Comparison of ENCODE assay signal across 15 mouse cellular contexts in the genomic region with DNA sequence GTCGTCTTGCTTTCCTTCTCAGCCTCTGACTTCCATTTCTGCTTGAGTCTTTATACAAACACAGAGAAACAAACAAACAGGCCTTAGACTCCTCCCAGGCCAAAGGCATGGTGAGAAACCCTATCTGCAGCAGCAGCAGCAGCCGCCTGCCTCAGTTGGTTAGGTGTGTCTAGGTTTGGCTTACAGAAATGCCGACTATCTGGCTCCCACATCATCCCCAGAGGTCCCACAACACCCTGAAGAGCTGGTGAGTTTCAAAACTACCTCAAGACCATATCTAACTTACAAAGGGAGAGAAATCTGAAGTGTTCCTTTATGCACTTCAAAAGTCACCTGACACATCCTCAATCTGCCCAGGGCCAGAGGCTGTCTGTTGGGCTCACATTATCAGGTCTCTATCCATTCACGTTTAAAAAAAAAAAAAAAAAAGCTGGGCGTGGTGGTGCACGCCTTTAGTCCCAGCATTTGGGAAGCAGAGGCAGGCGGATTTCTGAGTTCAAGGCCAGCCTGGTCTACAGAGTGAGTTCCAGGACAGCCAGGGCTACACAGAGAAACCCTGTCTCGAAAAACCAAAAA. TPM values are rescaled to one million over a fixed set of nuclear protein-coding genes. Genes with fewer than 3 reads are reported as not detected.
A peak's percentile ranks its signal among the peaks of the same experiment; 100 is the strongest.
DNase-seq lines count a peak whose midpoint lies in the region; ATAC-seq and TF ChIP-seq lines count a peak whose summit lies in the region.
"Had no signal": no experiment of that assay in that cellular context is flagged by ENCODE, and none has a peak within 500 bp of the region (broad histone marks: within the 10 kb centered on the region; RNA-seq: fewer than 3 reads in every experiment).

No protein-coding gene starts in this region.

- intact Hi-C loops in left cerebral cortex, postnatal 36 days (cut with DNase I): no loop called here
- intact Hi-C loops in gastrocnemius, adult 2 months (cut with DNase I): no loop called here

- peak; percentile 76 for ATAC-seq in erythroid progenitor cell, adult 5-6 weeks (replicated peaks; ENCODE audit: low FRiP score, poor library complexity, severe bottlenecking)
- ATAC-seq in liver, embryonic 14.5 days (ENCODE audit: insufficient read depth): peak; percentile 91
- ATAC-seq in stomach, embryonic 16.5 days (ENCODE audit: insufficient read depth, low FRiP score): no peak
- no peak for ATAC-seq in megakaryocyte, adult 5-6 weeks (ENCODE audit: poor library complexity, severe bottlenecking)
- ATAC-seq: midbrain, embryonic 13.5 days had no signal

- H3K9me3 ChIP-seq in liver, embryonic 14.5 days (ENCODE audit: control insufficient read depth, low read length): peaks cover 2% of the 10 kb centered on the region; the same call in 1 of the 2 replicates
- peaks cover 4% of the 10 kb centered on the region; the same call in 1 of the 2 replicates for H3K9me3 ChIP-seq in stomach, embryonic 16.5 days (replicated peaks; ENCODE audit: control insufficient read depth, low read length)
- H3K9me3 ChIP-seq: hindbrain, embryonic 15.5 days had no signal

- peak overlapping the region; percentile 28 for H3K9ac ChIP-seq in liver, embryonic 14.5 days (replicated peaks)
- no peak overlapping the region for H3K9ac ChIP-seq in stomach, embryonic 16.5 days (ENCODE audit: low read length)
- H3K9ac ChIP-seq: hindbrain, embryonic 15.5 days; midbrain, embryonic 13.5 days had no signal

- TF ChIP-seq EP300 in liver, embryonic 14.5 days (IDR thresholded peaks at IDR 0.05; ENCODE audit: low read depth): peak; percentile 68

- no peaks in the 10 kb centered on the region for H3K36me3 ChIP-seq in thymus, adult 2 months (ENCODE audit: control insufficient read depth, insufficient read depth, low read length)
- H3K36me3 ChIP-seq in liver, embryonic 14.5 days (replicated peaks; ENCODE audit: control insufficient read depth, insufficient read depth, low read depth): no peaks in the 10 kb centered on the region; the same call in 1 of the 2 replicates
- H3K36me3 ChIP-seq in stomach, embryonic 16.5 days (ENCODE audit: control insufficient read depth, insufficient read depth, low read length): no peaks in the 10 kb centered on the region
- H3K36me3 ChIP-seq: hindbrain, embryonic 15.5 days; midbrain, embryonic 13.5 days had no signal

- TF ChIP-seq POLR2A in thymus, adult 2 months (IDR thresholded peaks at IDR 0.05; ENCODE audit: control insufficient read depth, extremely low read depth, insufficient read depth, low read length, poor library complexity): no peak

- no peak for DNase-seq in thymus, adult 2 months
- no peak for DNase-seq in thymus, postnatal 0 days (ENCODE audit: low spot score)
- DNase-seq in liver, embryonic 14.5 days (ENCODE audit: low read depth in 3 of 3, low spot score in 3 of 3): peak; percentile 73 to 76 (median 73)
- DNase-seq in left cerebral cortex, postnatal 36 days (ENCODE audit: low spot score in 2 of 2): no peak
- no peak for DNase-seq in gastrocnemius, adult 2 months
- DNase-seq: cerebellum, adult 8-10 months; gastrocnemius, postnatal 10 days; heart, postnatal 14 days; right cerebral cortex, postnatal 25 days had no signal

- peak overlapping the region; percentile 83 for H3K27ac ChIP-seq in thymus, adult 2 months (ENCODE audit: control insufficient read depth, insufficient read depth, low read length)
- H3K27ac ChIP-seq in liver, embryonic 14.5 days: peak overlapping the region; percentile 87
- peak overlapping the region; percentile 77 for H3K27ac ChIP-seq in stomach, embryonic 16.5 days (ENCODE audit: low read length)
- no peak overlapping the region for H3K27ac ChIP-seq in gastrocnemius, adult 2 months
- H3K27ac ChIP-seq: hindbrain, embryonic 15.5 days; midbrain, embryonic 13.5 days had no signal

- no peak overlapping the region for H3K4me3 ChIP-seq in thymus, adult 2 months (ENCODE audit: control insufficient read depth, insufficient read depth, low read length)
- H3K4me3 ChIP-seq in liver, embryonic 14.5 days (ENCODE audit: insufficient read depth in 1 of 2, low read depth in 2 of 2, low read length in 2 of 2): peak overlapping the region in 1 of 2 experiments; percentile 33; a peak in 2 of 4 replicates
- H3K4me3 ChIP-seq in stomach, embryonic 16.5 days (replicated peaks; ENCODE audit: low read length): no peak overlapping the region
- H3K4me3 ChIP-seq in gastrocnemius, adult 2 months: no peak overlapping the region
- H3K4me3 ChIP-seq: hindbrain, embryonic 15.5 days; midbrain, embryonic 13.5 days had no signal

- no peak for TF ChIP-seq CTCF in thymus, adult 2 months (IDR thresholded peaks at IDR 0.05; ENCODE audit: borderline replicate concordance, control insufficient read depth, extremely low read depth, insufficient read depth, low read length, poor library complexity)
- no peak for TF ChIP-seq CTCF in liver, embryonic 14.5 days (IDR thresholded peaks at IDR 0.05; ENCODE audit: low read depth)
- TF ChIP-seq CTCF in gastrocnemius, adult 2 months (IDR thresholded peaks at IDR 0.05): no peak

- peaks cover 51% of the 10 kb centered on the region for H3K4me1 ChIP-seq in thymus, adult 2 months (replicated peaks; ENCODE audit: control insufficient read depth, insufficient read depth, low read length)
- H3K4me1 ChIP-seq in liver, embryonic 14.5 days (replicated peaks; ENCODE audit: control insufficient read depth in 2 of 2, insufficient read depth in 2 of 2, low read length in 1 of 2): peaks cover 32 to 51% of the 10 kb centered on the region in 2 experiments
- H3K4me1 ChIP-seq in stomach, embryonic 16.5 days (ENCODE audit: control insufficient read depth, insufficient read depth, low read length): peaks cover 28% of the 10 kb centered on the region

- H3K4me2 ChIP-seq in liver, embryonic 14.5 days (ENCODE audit: low read depth): peak overlapping the region; percentile 56
- H3K4me2 ChIP-seq in stomach, embryonic 16.5 days (ENCODE audit: low read depth, low read length): no peak overlapping the region
- H3K4me2 ChIP-seq: hindbrain, embryonic 15.5 days; midbrain, embryonic 13.5 days had no signal

- WGBS in thymus, adult 2 months: 30% methylated on average over 8 of the region's 8 CpGs
- WGBS in liver, embryonic 14.5 days (ENCODE audit: insufficient replicate concordance): 26% methylated on average over 8 of the region's 8 CpGs
- WGBS in stomach, embryonic 16.5 days: 67% methylated on average over 8 of the region's 8 CpGs

- H3K27me3 ChIP-seq in thymus, adult 2 months (ENCODE audit: control insufficient read depth, insufficient read depth, low read length): no peaks in the 10 kb centered on the region
- no peaks in the 10 kb centered on the region for H3K27me3 ChIP-seq in liver, embryonic 14.5 days (ENCODE audit: control insufficient read depth, insufficient read depth, low read length)
- no peaks in the 10 kb centered on the region for H3K27me3 ChIP-seq in stomach, embryonic 16.5 days (ENCODE audit: control insufficient read depth, insufficient read depth, low read length)
- H3K27me3 ChIP-seq: hindbrain, embryonic 15.5 days had no signal

RNA-seq across cellular contexts. Expression of a gene that starts 40.3 kb away (rescaled TPM):
- polyA plus RNA-seq in thymus, adult 2 months (2012; rRNA removed): 0.43 and 0.69 TPM in 2 replicates
- 1.0 and 1.1 TPM in 2 replicates for polyA plus RNA-seq in thymus, postnatal 0 days (2015; fragmentation: Nextera tagmentation; extraction: Ambion mirVana)
- total RNA-seq in erythroid progenitor cell, adult 5-6 weeks (2015; ENCODE audit: low replicate concordance): not detected in 2 replicates
- 0.13 TPM in 1 of 2 replicates, not detected in the other for total RNA-seq in erythroid progenitor cell, adult 5-6 weeks (2017; ENCODE audit: low replicate concordance)
- polyA plus RNA-seq in liver, embryonic 14.5 days (2012; rRNA removed): 0.50 and 0.55 TPM in 2 replicates
- 0.81 and 0.86 TPM in 2 replicates for polyA plus RNA-seq in liver, embryonic 14.5 days (2014; fragmentation: Nextera tagmentation; extraction: Ambion mirVana)
- 3.0 and 3.1 TPM in 2 replicates for polyA plus RNA-seq in stomach, embryonic 16.5 days (2015; fragmentation: Nextera tagmentation; extraction: Ambion mirVana)
- total RNA-seq in left cerebral cortex, postnatal 36 days (2021): 1 to 10 TPM; 2.9 to 4.0 TPM
- 1 to 10 TPM; 4.1 to 5.1 TPM for total RNA-seq in gastrocnemius, adult 2 months (2021)
- not detected in 2 replicates for total RNA-seq in megakaryocyte, adult 5-6 weeks (2015)
- total RNA-seq in megakaryocyte, adult 5-6 weeks (2017): not detected in 2 replicates
- polyA plus RNA-seq: C2C12 had no signal

RNA-seq across cellular contexts. Expression of a gene that starts 41.6 kb away (rescaled TPM):
- polyA plus RNA-seq in thymus, adult 2 months (2012; rRNA removed): 10.4 and 11.1 TPM in 2 replicates
- 4.1 and 4.2 TPM in 2 replicates for polyA plus RNA-seq in thymus, postnatal 0 days (2015; fragmentation: Nextera tagmentation; extraction: Ambion mirVana)
- 5.8 and 10.5 TPM in 2 replicates for total RNA-seq in erythroid progenitor cell, adult 5-6 weeks (2015; ENCODE audit: low replicate concordance)
- total RNA-seq in erythroid progenitor cell, adult 5-6 weeks (2017; ENCODE audit: low replicate concordance): 0.90 and 2.3 TPM in 2 replicates
- 0.92 and 1.2 TPM in 2 replicates for polyA plus RNA-seq in liver, embryonic 14.5 days (2012; rRNA removed)
- polyA plus RNA-seq in liver, embryonic 14.5 days (2014; fragmentation: Nextera tagmentation; extraction: Ambion mirVana): 1.3 and 1.9 TPM in 2 replicates
- polyA plus RNA-seq in stomach, embryonic 16.5 days (2015; fragmentation: Nextera tagmentation; extraction: Ambion mirVana): 2.9 and 3.2 TPM in 2 replicates
- total RNA-seq in left cerebral cortex, postnatal 36 days (2021): 1 to 10 TPM; 3.7 to 4.8 TPM
- 1 to 10 TPM; 4.3 to 6.4 TPM for total RNA-seq in gastrocnemius, adult 2 months (2021)
- total RNA-seq in megakaryocyte, adult 5-6 weeks (2015): 147 and 166 TPM in 2 replicates
- total RNA-seq in megakaryocyte, adult 5-6 weeks (2017): 63.8 and 71.2 TPM in 2 replicates

Comparison
In these comparisons a context has a peak if more than half of its experiments do, and no peak if none do; other contexts are left out.
1. DNase-seq: peak in liver, embryonic 14.5 days (3 of 3); none in thymus, adult 2 months (single experiment), thymus, postnatal 0 days (single experiment), left cerebral cortex, postnatal 36 days (0 of 2) and gastrocnemius, adult 2 months (single experiment).
2. ATAC-seq: peak in erythroid progenitor cell, adult 5-6 weeks (single experiment) and liver, embryonic 14.5 days (single experiment); none in stomach, embryonic 16.5 days (single experiment) and megakaryocyte, adult 5-6 weeks (single experiment).
3. RNA of a gene that starts 41.6 kb away (total RNA-seq): 63.8 to 166 TPM in megakaryocyte, adult 5-6 weeks; 0.90 to 10.5 TPM in erythroid progenitor cell, adult 5-6 weeks, 4.3 to 6.4 TPM in gastrocnemius, adult 2 months and 3.7 to 4.8 TPM in left cerebral cortex, postnatal 36 days; every median in the first group is over 4 times any median in the second.